Mouse (Mus musculus): ENCODE results near the gene Rbm20.

Gene Rbm20

DNA sequence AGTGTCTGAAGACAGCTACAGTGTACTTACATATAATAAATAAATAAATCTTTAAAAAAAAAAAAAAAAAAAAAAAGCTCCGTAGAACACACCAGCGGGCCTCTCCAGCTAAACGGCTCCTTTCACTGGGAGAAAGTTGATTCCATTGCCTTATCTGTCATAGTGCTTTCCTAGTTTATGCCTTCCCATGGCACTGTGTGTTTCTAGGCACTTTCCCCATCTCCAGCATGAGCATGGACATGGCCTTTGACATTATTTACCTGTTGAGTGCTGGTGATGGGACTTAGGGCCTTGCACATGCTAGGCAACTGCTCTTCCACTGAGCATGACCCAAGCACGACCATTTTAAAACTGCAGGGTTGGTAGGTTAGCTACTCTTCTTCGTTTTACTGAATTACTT, 46.9 kb downstream of the Rbm20 start:
- no peak for DNase-seq

DNA sequence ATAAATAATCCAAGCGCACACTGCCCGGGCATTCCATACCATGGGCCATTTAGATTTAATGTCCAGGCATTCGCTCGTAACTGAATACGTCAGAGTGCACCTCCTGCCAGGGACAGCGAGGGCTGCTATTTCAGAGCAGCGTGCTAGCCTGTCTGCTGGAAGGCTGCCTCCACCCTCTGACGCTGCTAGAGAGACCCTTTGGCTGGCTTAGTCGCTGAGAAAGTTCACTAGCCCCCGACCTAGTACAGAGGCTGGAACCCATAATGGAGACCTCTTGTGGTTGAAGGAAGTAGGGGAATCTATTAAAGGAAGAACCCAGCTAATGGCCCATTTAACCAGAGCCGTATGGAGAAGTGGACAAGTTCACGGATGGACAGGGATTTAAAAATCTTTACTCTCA, 49.2 kb downstream of the Rbm20 start:
- DNase-seq: no peak

DNA sequence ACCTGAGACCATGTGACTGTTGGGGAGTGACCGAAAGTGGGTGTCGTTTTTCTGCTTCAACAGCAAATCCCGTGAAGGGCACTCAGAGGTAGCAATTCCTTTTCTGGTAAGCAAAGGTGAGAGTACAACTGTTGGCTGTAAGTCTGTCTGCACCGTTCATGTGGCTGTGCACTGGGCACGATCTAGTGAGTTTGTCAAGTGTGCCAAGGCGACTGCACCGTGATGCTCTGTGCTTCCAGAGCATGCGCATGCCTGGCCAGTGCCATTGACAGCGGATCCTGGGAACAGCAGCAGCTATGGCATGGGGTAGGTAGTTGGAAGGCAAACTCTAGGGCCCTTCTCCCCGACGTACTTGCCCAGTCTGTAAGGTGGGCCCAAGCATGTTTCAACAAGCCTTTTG, 49.6 kb downstream of the Rbm20 start:
- no peak for DNase-seq

DNA sequence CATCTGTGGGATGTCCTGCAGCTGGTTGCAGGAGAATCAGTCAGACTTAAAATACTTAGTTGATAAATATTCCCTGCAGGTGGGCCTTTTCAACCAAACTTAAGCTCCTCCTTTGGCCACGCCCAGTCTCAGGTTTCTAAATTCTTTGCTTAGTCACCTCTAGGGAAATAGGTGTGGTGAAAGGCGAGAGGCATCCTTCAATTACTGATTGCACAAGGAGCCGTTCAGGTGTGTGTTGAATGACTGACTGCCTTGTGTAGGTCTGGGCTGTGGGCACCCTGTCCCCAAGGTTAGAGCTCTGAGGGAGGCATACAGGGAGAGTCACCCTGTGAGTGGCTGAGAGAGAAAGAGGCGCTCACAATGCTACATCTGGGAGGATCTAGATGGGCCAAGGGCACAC, 50.2 kb downstream of the Rbm20 start:
- DNase-seq: no peak

DNA sequence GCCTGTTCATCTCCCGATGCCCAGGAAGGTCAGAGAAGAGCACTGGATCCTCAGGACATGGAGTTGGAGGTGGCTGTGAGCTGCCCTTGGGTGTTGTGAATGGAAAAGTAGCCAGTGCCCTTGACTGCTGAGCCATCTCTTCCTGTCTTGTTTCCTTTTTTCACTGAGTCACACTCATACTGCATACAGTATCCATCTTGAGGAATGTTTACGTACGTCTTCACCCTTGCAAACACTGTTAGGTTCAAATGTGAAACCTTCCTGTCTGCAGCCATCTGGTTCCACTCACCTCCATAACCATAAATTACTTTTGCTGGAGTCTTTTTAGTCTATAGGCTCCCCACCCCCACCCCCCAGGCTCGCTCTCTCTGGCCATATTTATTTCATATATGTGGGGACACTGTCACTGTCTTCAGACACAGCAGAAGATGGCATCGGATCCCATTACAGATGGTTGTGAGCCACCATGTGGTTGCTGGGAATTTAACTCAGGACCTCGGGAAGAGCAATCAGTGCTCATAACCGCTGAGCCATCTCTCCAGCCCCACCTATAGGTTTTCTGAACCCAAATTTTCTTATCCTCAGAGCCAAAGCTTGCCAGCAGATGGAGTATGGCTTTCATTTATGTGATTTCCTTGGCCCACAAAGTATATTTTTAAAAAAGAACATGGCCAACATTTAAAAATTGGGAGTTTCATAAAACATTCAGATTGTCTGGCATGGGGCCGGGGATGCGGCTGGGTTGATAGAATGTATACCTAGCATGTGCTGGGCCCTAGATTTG, 51.0 kb downstream of the Rbm20 start:
- DNase-seq: no peak

DNA sequence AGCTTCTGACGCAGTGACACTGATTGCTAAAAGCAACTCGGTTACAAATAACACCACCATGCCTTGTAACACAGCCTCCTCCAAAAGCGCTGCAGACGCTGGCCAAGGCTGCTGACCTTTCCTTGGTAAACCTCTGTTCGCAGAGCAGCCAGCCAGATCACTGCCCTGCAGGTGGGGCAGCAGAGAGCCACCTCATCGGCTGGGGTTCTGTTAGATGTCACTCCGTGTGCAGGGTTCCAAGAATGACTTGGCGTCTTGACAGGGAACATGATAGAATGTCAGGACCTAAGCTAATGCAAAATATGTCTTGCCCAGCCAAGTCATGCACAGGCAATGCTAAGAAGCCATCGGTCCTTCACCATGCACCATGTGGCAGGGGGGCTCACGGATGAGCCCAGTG, 52.8 kb downstream of the Rbm20 start:
- no peak for DNase-seq

DNA sequence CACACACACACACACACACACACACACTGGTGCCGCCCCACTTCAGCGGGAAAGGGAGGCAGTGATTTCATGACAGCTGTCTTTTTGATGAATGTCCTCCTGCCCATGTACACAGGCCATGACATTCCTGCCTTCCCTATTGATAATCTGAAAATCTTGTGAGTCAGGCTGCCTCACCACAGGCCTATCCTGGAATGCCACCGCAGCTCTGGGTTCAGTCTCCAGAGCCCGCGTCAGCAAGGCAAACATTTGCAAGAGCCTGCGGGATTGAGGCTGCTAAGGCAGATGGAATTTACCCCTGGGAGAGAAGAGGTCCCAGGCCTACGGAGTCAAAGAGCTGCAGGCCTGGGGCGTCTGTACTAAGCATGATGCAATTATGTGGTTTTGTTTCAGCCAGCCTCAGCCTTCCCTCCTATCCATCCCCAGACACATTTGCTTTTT, 54.7 kb downstream of the Rbm20 start:
- DNase-seq: peak; percentile 13

DNA sequence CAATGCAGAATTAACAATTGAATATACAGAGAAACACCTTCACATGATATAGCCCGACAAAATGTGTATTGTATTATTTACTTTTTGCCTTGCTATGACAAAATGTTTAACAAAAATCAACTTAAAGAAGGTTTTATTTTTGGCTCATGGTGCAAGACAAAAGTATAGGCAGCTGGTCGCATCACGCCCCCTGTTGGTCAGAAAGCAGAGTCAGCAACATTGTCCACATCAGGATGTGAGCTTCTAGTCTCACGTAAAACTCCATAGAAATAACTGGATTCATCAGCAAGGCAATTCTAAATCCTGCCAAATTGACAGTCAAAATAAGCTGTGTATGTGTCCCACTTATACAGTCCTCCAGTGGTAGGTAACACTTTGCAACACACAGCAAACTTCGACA, 57.7 kb downstream of the Rbm20 start:
- DNase-seq: no peak

DNA sequence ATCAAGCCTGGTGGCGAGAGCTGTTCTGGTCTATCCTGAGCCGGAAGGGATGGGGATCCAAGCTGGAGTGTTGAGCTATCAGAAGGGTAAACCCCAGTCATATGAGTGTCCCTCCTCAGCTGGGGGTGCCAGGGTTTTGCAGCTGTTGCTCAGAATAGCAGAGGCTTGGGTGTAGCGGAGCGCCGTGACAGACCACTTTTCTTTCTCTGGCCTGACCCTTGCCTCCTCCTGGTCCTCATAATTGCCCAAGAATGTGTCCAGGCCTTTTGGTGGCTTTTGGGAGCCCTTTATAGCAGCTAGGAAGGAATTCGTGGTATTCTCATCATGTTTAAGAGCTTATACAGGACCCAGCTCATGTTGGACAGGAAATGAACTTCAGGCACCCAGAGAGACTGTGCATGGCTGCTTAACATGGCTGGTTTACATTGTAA, 61.6 kb downstream of the Rbm20 start:
- no peak for DNase-seq

DNA sequence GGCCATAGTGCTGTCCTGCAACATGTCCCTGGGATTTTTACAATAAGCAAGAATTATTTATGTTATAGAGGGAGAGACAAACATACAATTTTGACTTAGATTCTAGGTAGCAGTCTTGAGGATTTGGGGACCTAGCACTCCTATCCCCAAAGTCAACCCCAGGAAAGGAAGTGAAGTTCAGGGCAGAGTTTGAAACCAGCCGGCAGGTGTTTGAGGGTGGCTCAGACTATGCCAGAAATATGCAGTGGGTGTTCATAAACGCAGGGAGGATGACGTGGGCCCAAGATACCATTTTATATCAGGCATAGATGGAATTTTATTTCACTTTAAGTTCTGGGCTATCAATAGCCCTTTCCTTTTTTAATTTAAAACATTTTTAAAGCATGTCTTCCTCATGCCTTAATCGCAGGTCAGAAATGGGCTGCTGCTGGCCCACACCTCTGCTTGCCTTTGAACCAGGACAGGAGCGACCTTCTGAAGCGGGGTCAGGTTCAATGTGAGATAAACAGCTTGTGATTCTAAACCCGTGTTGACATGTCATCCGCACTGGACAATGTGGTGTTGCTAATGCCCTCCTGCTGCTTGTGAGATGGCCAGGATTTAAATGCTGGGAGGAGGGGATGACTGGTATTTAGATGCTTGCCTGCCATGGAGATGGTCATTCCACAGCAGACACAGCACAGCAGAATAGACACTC, 62.6 kb downstream of the Rbm20 start:
- DNase-seq: no peak

DNA sequence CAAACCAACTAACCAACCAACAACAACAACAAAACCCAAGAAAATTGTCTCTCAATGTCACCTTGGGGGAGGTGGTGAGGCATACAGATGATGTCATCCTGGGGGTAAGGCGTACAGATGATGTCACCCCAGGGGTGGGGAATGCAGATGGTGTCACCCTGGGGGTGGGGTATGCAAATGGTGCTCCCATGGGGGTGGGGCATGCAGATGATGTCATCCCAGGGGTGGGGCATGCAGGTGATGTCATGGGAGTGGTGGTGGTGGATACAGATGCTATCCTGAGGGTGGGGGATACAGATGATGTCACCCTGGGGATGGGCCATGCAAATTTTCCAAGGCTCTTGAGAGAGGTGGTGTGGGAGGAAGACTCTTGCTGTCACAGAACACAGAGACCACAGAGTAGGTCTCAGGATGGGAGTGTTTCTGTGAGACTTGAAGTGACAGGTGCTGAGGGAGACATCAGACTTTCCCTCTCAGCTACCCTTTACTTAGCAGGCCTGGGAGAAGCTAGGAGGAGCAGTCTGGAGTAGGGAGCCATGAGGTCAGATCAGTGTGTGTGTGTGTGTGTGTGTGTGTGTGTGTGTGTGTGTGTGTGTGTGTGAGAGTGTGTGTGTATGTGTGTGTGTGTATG, 63.8 kb downstream of the Rbm20 start:
- DNase-seq: no peak

DNA sequence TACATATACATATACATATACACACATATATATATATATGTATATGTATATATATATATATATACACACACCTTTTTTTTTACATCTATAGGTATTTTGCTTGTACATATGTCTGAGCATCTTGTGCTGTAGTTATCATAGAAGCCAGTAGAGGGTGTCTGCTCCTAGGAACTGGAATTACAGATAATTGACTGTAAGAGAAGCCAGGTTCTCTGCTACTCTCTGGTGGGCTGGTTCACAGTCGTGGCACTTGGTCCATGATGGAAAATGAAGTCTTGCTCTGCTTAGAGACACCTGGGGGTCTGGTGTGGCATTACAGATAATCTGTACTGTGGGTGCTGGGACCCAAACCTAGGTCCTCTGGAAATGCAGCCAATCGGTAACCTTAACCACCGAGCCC, 64.8 kb downstream of the Rbm20 start:
- DNase-seq: no peak

DNA sequence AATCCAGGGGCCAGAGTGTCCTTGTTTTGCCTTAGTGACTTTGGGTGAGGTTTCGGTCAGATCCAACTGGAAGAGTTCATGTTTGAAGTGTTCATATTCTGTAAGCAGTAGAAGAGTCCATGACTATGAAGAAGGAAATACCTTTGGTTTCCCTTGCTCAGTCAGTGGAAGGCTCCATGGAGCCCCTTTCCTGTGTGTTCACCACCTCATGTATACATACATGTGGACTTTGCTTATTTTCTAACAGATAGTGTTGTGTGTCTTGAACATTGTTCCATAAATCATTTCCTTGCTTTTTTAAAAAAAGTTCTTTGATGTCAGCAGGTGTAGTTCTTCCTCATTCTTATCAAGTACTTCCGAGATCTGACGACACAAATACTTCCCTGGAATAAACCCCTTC, 68.2 kb downstream of the Rbm20 start:
- DNase-seq: no peak

DNA sequence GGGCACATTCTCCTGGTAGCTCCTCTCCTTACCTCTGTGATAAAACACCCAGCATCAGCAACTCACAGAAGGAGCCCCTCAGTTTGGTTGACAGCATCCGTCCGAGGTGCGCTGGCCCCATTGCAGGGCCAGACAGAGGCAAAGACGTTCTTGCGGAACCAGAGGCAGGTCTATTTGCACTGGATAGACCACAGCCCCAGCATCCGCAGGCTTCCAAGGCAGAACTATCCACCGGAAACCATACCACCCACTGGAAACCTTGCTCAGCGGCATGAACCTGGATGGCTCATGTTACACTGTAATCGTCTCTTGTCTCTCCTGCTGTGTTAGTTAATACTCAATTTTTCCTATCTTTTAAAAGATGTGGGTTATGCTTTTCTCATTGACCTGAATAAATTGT, 69.0 kb downstream of the Rbm20 start:
- DNase-seq: no peak

DNA sequence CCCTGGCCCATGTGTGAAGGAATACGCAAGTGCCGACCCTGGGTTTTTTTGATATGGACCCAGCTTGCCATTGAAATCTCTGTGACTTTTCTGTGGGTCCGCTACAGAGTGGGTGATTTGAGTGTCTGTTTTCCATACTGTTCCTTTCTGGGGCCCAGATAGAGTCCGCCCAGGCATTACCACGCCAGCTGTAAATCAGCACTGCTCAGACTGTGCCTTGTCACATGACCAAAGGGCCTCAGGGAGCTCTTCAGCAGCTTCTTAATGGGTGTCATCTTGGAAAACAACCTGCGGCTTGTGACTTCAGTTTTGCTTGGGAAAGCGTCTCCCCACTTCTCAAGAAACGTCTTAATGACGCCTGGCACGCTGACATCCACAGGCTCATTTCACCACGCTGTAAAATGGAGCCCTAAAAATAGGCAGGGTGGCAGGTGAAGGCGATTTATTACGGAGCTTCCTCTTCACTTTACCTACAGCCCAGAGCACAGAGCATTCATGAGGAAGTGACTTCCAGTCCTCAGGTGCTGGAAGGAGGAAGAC, 71.2 kb downstream of the Rbm20 start:
- DNase-seq: no peak

DNA sequence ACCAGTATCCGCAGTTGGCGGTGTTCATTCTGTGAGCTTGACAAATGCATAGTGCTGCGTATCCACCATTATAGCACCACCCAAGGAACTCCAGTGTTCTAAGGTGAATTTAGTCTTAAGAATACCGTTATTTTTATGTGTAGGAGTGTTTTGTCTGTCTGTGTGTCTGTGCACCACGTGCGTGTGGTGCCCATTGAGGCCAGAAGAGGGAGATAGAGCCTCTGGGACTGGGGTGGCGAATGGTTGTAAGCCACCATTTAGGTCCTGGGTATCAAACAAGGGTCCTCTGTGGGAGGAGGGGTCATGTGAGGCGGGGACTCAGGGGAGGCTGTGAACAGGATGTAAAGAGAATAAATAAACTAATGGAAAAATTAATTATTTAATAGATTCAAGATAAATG, 72.2 kb downstream of the Rbm20 start:
- DNase-seq: no peak

DNA sequence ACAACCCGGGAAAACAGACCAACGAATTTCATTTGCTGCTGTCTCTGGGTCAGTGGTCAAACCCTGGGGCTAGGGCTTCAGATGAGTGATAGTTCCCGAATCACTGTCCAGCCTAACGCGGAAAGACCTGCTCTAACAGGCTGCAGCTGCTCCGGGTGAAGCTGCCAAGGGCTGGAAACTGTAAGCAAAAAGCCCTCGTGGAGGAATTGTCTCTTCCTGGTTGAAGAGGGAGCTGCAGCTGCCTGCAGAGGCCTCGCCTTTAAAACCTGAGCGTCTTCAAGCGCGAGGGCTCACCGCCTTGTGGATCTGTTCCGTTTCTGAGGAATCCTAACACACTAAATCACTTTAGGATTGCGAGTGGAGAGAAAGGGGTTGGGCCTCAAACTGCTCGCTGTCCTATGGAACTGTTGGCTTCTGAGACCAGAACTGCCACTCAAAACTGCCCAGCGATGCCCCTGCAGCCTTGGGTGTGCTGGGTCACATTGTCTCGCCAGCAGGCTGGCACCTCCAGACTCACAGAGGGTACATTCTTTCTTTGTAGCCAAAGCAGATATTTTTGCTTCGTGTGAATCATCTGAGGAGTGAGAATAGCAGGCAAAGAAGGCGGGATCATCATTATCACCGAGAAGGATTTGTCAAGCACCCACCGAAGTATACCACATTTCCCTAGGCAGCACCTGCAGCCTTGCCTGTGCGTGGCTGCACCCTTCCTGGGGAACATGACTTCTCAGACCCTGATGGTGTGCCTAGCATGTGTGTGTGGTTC, 74.5 kb downstream of the Rbm20 start:
- DNase-seq: no peak

DNA sequence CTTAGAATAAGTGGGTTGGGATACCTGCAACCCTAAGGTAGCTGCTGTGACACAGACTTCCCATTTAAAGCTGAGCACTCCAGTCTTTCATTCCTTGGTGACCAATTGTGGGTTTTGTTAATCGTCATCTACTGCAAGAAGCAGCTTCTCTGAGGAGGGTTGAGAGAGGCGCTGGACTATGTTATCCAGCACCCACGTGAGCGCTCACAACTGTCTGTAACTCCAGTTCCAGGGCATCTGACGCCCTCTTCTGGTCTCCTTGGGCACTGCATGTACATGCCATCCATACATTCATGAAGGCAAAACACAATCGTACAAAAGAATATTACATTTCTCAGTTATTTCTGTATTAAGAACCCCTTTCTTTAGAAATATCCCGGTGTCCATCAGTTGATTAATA, 75.9 kb downstream of the Rbm20 start:
- peak; percentile 35 for DNase-seq

DNA sequence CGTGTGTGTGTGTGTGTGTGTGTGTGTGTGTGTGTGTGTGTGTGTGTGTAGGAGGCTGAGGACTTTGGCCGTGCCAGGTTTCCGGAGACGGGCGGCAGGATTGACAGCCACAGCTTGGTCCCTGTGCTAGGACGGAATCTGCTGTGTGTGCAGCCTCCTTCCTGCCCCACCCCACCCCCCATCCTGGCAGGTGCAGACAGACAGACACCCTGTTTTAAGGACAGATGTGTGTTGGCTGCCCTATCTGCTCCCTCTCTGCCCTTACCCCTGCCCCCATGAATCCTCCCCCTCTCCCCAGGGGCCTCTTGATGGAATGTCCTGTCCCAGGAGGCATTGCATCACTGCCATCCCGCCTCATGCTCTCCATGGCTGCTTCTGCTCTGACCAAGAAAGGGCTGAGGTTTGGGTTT, 77.3 kb downstream of the Rbm20 start:
- DNase-seq: peak; percentile 12

DNA sequence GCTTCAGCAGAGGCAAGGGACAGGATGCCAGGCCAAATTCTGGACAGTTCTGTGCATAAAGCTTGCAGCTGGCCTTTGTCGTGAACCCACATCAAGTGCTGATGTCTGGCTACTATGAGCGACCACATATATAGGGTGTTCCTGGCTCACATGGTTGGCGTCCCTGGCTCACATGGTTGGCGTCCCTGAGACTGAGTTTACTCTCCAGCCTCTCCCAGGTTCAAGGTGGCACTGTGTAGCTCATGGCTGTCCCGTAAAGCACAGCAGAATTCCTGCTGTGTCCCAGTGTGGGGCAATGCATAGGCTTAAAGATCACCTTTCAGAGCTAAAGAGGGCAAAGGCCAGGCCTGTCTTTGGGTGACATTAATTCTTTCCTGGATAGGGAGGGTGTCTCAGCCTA, 78.2 kb downstream of the Rbm20 start:
- DNase-seq: no peak

DNA sequence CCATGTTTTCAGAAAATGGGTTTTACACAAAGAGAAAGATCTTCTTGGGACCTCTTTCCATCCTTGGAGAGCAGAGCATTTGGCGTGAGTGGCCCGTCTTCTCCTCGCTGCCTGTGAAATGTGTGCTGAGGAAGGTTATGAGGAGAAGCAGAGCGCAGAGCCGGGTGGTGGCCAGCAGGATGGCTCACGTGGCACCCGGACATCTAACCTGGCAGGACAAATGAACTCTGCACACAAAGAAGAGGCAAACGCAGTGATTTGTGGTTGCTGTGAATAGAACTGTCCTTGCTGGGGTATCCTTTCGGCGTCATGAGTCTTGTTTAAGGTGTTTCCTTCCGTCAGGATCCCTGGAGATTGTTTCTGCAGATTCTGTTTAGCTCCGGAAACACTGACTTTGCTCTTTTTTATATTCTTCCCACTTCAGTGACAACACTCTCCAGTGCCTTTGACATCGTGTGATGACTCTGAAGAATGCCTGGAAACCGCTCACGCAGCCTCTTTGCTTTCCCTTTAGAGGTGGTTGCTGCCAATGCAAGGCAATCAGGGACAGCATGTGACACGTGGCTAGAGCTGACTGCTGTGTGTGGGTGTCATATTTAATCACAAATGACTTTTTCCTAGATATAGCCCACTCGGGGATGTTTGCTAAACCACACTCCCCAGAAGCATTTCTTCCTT, 80.5 kb downstream of the Rbm20 start:
- DNase-seq: no peak

DNA sequence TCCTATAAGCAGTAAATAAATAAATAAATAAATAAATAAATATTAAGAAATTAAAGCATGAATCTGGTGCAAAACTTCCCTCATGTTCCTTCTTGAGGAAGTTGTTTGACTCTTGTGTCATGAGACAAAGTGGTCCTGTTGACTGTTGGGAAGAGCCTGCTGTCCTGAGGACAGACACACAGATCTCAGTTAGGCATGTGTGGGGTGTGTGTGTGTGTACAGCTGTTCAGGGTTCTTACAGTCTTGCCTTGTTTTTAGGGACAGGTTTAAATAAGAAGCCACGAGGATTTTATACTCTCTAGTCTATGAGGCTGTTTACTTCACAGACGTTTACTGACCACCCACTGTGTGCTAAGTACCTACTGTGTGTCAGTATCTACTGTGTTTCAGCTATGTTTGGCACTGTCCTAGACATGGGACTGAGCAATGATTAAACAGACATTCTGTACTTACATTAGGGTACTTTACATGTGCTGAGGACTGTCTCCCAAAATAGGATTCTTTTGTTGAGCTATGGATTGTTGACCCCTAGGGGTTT, 81.8 kb downstream of the Rbm20 start:
- DNase-seq: no peak
